Mouse (Mus musculus): ENCODE measurements around the gene Krt34. TPM values are rescaled to one million over a fixed set of nuclear protein-coding genes. Genes with fewer than 3 reads are reported as not detected.

Krt34 gene
- total RNA-seq (2014; fragmentation: Nextera tagmentation) (not detected in 2 replicates), total RNA-seq (2017) (not detected in 2 replicates)

GRCm38 (mm10) chr11:100041454-100041853, at the start of gene Krt34:
Krt34 (minus strand) TSS chr11:100041554.
- no peak for ATAC-seq (replicated peaks; ENCODE audit: poor library complexity, severe bottlenecking)

- ATAC-seq (replicated peaks; ENCODE audit: poor library complexity, severe bottlenecking): no peak
Measured at GRCm38 (mm10) chr11:100088378-100089025, 47.1 kb upstream of the Krt34 start.

- ATAC-seq (replicated peaks; ENCODE audit: poor library complexity, severe bottlenecking): no peak
Measured at GRCm38 (mm10) chr11:100087861-100088260, 46.5 kb upstream of the Krt34 start, which contains the start of gene Krt32. Krt32 (minus strand) TSS chr11:100088226.

- ATAC-seq (replicated peaks; ENCODE audit: poor library complexity, severe bottlenecking): no peak
Measured at GRCm38 (mm10) chr11:100073873-100074272, 32.5 kb upstream of the Krt34 start.

- no peak for ATAC-seq (replicated peaks; ENCODE audit: poor library complexity, severe bottlenecking)
Measured at GRCm38 (mm10) chr11:100067293-100068036, 26.1 kb upstream of the Krt34 start.

GRCm38 (mm10) chr11:100066236-100067010, 25.1 kb upstream of the Krt34 start:
- no peak for ATAC-seq (replicated peaks; ENCODE audit: poor library complexity, severe bottlenecking)

- no peak for ATAC-seq (replicated peaks; ENCODE audit: poor library complexity, severe bottlenecking)
Measured at GRCm38 (mm10) chr11:100058875-100059274, 17.5 kb upstream of the Krt34 start.

- ATAC-seq (replicated peaks; ENCODE audit: poor library complexity, severe bottlenecking): no peak
Measured at GRCm38 (mm10) chr11:100055686-100056655, 14.6 kb upstream of the Krt34 start.

- no peak for ATAC-seq (replicated peaks; ENCODE audit: poor library complexity, severe bottlenecking)
Measured at GRCm38 (mm10) chr11:100050451-100050850, 9.1 kb upstream of the Krt34 start, which contains the start of gene Krt31. Krt31 (minus strand) TSS chr11:100050551.

GRCm38 (mm10) chr11:100047193-100047592, 5.8 kb upstream of the Krt34 start:
- ATAC-seq (replicated peaks; ENCODE audit: poor library complexity, severe bottlenecking): no peak

GRCm38 (mm10) chr11:100046303-100046866, 5.0 kb upstream of the Krt34 start:
- no peak for ATAC-seq (replicated peaks; ENCODE audit: poor library complexity, severe bottlenecking)

- ATAC-seq (replicated peaks; ENCODE audit: poor library complexity, severe bottlenecking): no peak
Measured at GRCm38 (mm10) chr11:100029768-100030167, 11.6 kb downstream of the Krt34 start, which contains the start of gene Krt33b. Krt33b (minus strand) TSS chr11:100029868.

- ATAC-seq (replicated peaks; ENCODE audit: poor library complexity, severe bottlenecking): no peak
Measured at GRCm38 (mm10) chr11:100021438-100021837, 19.9 kb downstream of the Krt34 start.

GRCm38 (mm10) chr11:100019466-100019865, 21.9 kb downstream of the Krt34 start:
- ATAC-seq (replicated peaks; ENCODE audit: poor library complexity, severe bottlenecking): no peak

GRCm38 (mm10) chr11:100016112-100016511, 25.2 kb downstream of the Krt34 start, which contains the start of gene Krt33a:
Krt33a (minus strand) TSS chr11:100016212.
- ATAC-seq (replicated peaks; ENCODE audit: poor library complexity, severe bottlenecking): no peak

GRCm38 (mm10) chr11:100013691-100014171, 27.6 kb downstream of the Krt34 start:
- no peak for ATAC-seq (replicated peaks; ENCODE audit: poor library complexity, severe bottlenecking)

GRCm38 (mm10) chr11:100010682-100011081, 30.7 kb downstream of the Krt34 start:
- no peak for ATAC-seq (replicated peaks; ENCODE audit: poor library complexity, severe bottlenecking)

GRCm38 (mm10) chr11:100008336-100008735, 33.0 kb downstream of the Krt34 start:
- ATAC-seq (replicated peaks; ENCODE audit: poor library complexity, severe bottlenecking): no peak

- no peak for ATAC-seq (replicated peaks; ENCODE audit: poor library complexity, severe bottlenecking)
Measured at GRCm38 (mm10) chr11:100006624-100007023, 34.7 kb downstream of the Krt34 start.
